Mouse (Mus musculus) small intestine, adult 2 months (tissue): ENCODE measurements around the gene Rarres2. TPM values are rescaled to one million over a fixed set of nuclear protein-coding genes. Genes with fewer than 3 reads are reported as not detected.

Experiments
- H3K27ac ChIP-seq: fragments of 200-500 bp; 2 replicates; pipeline ENCODE4 v1.5.1; 2012; ENCODE audit warnings: low read depth, low read length, control low read depth, inconsistent platforms; ENCODE audit not compliant: insufficient read depth
- H3K27me3 ChIP-seq: fragments of 200-500 bp; 2 replicates; pipeline ENCODE4 v1.6.1; 2012; ENCODE audit warnings: mild to moderate bottlenecking, moderate library complexity, low read length, inconsistent platforms; ENCODE audit not compliant: control insufficient read depth, insufficient read depth
- H3K36me3 ChIP-seq: fragments of 200-500 bp; 2 replicates; pipeline ENCODE4 v1.6.1; 2012; ENCODE audit warnings: mild to moderate bottlenecking, low read length, control low read depth, inconsistent platforms; ENCODE audit not compliant: control insufficient read depth, insufficient read depth
- H3K4me1 ChIP-seq: fragments of 200-500 bp; 2 replicates; pipeline ENCODE4 v1.6.1; 2012; ENCODE audit warnings: low read length, inconsistent platforms, mixed read lengths; ENCODE audit not compliant: control insufficient read depth, insufficient read depth, insufficient read length
- H3K4me3 ChIP-seq: fragments of 200-500 bp; 2 replicates; pipeline ENCODE4 v1.5.1; 2012; ENCODE audit warnings: low read depth, mild to moderate bottlenecking, control low read depth, inconsistent platforms, low read length, moderate library complexity
- CTCF ChIP-seq: fragments of 200-500 bp; IDR thresholded peaks from 2 replicates; pipeline ENCODE4 v1.5.1; 2012; ENCODE audit warnings: low read depth, mild to moderate bottlenecking, control low read depth, inconsistent platforms, low read length, moderate library complexity, mixed read lengths; ENCODE audit not compliant: insufficient replicate concordance, insufficient read length; ENCODE audit errors: extremely low read depth
- POLR2A ChIP-seq: fragments of 200-500 bp; IDR thresholded peaks from 2 replicates; pipeline ENCODE4 v1.6.1; 2012; ENCODE audit warnings: low read depth, mild to moderate bottlenecking, control low read depth, inconsistent platforms, low read length, moderate library complexity
- WGBS: fragments of 180-500 bp; shearing (Covaris S2); methylation state at CpG from one replicate; pipeline ENCODE4 v1.1.7; 2018; 5-methylcytosine and 5-hydroxymethylcytosine counted together
- polyA plus RNA-seq: library from polyadenylated mRNA; depleted of rRNA; stranded (reverse); fragments of >200 nt; gene quantifications from 2 replicates; pipeline ENCODE4 v1.2.3, GENCODE M21; 2012

Rarres2 gene
- polyA plus RNA-seq, 1 experiment = 39.8 TPM

- no peaks in the 10 kb centered on the region for H3K27me3 ChIP-seq
- no peak overlapping the region for H3K27ac ChIP-seq
- TF ChIP-seq POLR2A (no peak), CTCF (no peak)
- 59% methylated on average over 3 of the region's 3 CpGs for WGBS
- no peaks in the 10 kb centered on the region for H3K4me1 ChIP-seq
- no peaks in the 10 kb centered on the region for H3K36me3 ChIP-seq
- no peak overlapping the region for H3K4me3 ChIP-seq
Observed at GRCm38 (mm10) chr6:48581257-48581656, 8.7 kb upstream of the Rarres2 start.

DNA sequence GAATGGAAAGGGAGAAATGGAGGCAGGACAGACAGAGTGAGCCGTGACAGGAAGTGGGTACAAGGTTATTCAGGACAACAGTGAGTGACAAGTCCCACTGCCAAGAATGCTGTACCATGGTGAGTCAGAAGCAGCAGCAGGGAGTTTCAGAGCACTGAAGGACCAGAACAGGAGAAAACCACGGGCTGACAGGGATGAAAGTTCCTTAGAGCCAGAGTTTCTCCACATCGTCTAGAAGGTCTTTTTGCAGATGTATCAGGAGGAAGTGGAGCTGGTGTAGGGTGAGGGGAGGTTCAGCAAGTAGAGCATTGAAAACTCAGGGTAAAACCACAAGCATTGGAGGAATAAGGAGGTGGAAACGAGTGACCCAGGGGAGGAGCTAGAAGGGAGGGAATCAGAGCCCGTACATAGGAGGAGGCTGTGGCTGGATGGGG, 6.6 kb upstream of the Rarres2 start:
- Histone ChIP-seq H3K36me3 (no peaks in the 10 kb centered on the region), H3K4me1 (no peaks in the 10 kb centered on the region), H3K4me3 (no peak overlapping the region), H3K27ac (peak overlapping the region; percentile 85), H3K27me3 (no peaks in the 10 kb centered on the region)
- TF ChIP-seq POLR2A = no peak
- TF ChIP-seq CTCF = no peak
- 17% methylated on average over 5 of the region's 5 CpGs for WGBS

DNA sequence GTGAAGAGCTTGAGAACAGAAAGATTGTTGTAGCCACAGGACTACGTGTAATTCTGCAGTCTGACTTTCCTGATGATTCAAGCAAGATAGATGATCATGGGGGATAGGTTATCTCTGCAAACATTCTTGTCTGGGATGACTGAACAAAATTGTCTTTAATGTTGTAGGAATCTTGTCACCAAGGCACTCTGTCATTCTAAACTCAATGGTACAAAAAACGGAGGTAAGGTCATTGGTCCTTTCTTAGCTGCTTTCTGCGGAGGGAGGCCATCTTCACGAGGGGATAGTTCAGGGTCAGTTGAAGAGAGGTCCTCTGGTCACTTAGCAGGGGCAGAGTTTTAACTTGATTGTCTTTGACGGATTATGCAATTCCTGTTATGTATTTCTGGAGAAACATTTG, 6.1 kb upstream of the Rarres2 start:
- no peak for TF ChIP-seq POLR2A
- no peak for TF ChIP-seq CTCF
- Histone ChIP-seq H3K36me3 (no peaks in the 10 kb centered on the region), H3K4me1 (no peaks in the 10 kb centered on the region), H3K27ac (peak overlapping the region; percentile 85; the same call in 1 of the 2 replicates), H3K27me3 (no peaks in the 10 kb centered on the region), H3K4me3 (no peak overlapping the region)
- 41% methylated on average over 5 of the region's 5 CpGs for WGBS

GRCm38 (mm10) chr6:48573981-48574380, 1.4 kb upstream of the Rarres2 start:
- no peaks in the 10 kb centered on the region; the same call in 1 of the 2 replicates for H3K4me1 ChIP-seq
- no peaks in the 10 kb centered on the region for H3K27me3 ChIP-seq
- no peak overlapping the region for H3K4me3 ChIP-seq
- no peak overlapping the region for H3K27ac ChIP-seq
- no peak for TF ChIP-seq POLR2A
- no peak for TF ChIP-seq CTCF
- no peaks in the 10 kb centered on the region for H3K36me3 ChIP-seq
- WGBS = 70% methylated on average over 3 of the region's 3 CpGs

GRCm38 (mm10) chr6:48573280-48573679, 691 bp upstream of the Rarres2 start:
- Histone ChIP-seq H3K36me3 (no peaks in the 10 kb centered on the region), H3K27me3 (no peaks in the 10 kb centered on the region), H3K4me3 (no peak overlapping the region), H3K4me1 (peaks cover 6% of the 10 kb centered on the region), H3K27ac (no peak overlapping the region)
- no peak for TF ChIP-seq POLR2A
- no peak for TF ChIP-seq CTCF
- 76% methylated on average over 10 of the region's 10 CpGs for WGBS

- Histone ChIP-seq H3K36me3 (no peaks in the 10 kb centered on the region), H3K4me1 (peaks cover 9% of the 10 kb centered on the region), H3K27ac (peak overlapping the region; percentile 78), H3K4me3 (peak overlapping the region; percentile 56), H3K27me3 (no peaks in the 10 kb centered on the region)
- TF ChIP-seq POLR2A (no peak), CTCF (no peak)
- 91% methylated on average over 5 of the region's 5 CpGs for WGBS
Observed at GRCm38 (mm10) chr6:48572014-48572413, 575 bp downstream of the Rarres2 start.

DNA sequence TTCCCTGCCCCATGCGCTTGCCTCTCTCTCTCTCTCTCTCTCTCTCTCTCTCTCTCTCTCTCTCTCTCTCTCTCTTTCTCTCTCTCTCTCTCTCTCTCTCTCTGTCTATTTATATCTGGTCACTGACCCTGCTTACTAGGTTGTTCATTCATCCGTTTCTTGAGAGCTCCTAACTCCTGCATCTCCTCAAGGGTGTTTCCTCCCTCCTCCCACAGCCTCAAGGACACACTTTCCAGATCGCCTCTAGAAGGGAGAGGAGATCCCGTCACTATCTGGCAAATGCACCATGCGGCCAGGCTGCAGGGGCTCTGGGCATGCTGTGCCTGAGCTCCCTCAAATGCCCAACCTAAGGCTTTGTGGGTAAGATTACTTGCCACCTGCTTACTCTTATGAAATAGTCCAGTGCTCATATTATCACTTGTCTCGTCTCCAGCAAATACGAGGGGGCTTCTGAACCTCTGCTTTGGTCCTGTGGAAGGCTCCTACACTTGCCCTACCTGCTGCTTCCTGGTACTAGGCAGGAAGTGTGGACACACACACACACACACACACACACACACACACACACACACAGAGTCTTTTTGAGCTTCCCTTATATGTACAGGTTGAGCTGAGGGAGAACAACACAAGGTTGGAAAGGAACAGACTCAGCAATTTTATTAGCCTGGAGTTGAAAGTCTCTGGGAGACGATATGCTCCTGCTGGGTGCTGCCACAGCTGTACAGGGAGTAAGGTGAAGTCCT, 3.4 kb downstream of the Rarres2 start:
- H3K27me3 ChIP-seq = no peaks in the 10 kb centered on the region
- no peaks in the 10 kb centered on the region for H3K36me3 ChIP-seq
- no peak for TF ChIP-seq POLR2A
- TF ChIP-seq CTCF = no peak
- WGBS = 55% methylated on average over 8 of the region's 8 CpGs
- peaks cover 23% of the 10 kb centered on the region for H3K4me1 ChIP-seq
- peak overlapping the region; percentile 10; the same call in 1 of the 2 replicates for H3K4me3 ChIP-seq
- peak overlapping the region; percentile 9; the same call in 1 of the 2 replicates for H3K27ac ChIP-seq
